ENCODE assay signal across 20 mouse cellular contexts in genomic region chr13:62973111-62973510, GRCm38 (mm10).
"Had no signal": no experiment of that assay in that cellular context is flagged by ENCODE, and none has a peak within 500 bp of the region (broad histone marks: within the 10 kb centered on the region; RNA-seq: fewer than 3 reads in every experiment).

No protein-coding gene starts in this region.

- H3K9me3 ChIP-seq: lung, embryonic 15.5 days; midbrain, embryonic 10.5 days; midbrain, embryonic 12.5 days; neural tube, embryonic 13.5 days; neural tube, embryonic 15.5 days had no signal

- H3K4me2 ChIP-seq: lung, embryonic 15.5 days; midbrain, embryonic 12.5 days; neural tube, embryonic 13.5 days; neural tube, embryonic 15.5 days had no signal

- H3K9ac ChIP-seq: lung, embryonic 15.5 days; midbrain, embryonic 12.5 days; neural tube, embryonic 13.5 days; neural tube, embryonic 15.5 days had no signal

- H3K27ac ChIP-seq: lung, embryonic 15.5 days; midbrain, embryonic 10.5 days; midbrain, embryonic 12.5 days; neural tube, embryonic 13.5 days; neural tube, embryonic 15.5 days had no signal

- H3K4me3 ChIP-seq: lung, embryonic 15.5 days; midbrain, embryonic 10.5 days; midbrain, embryonic 12.5 days; myocyte; neural tube, embryonic 13.5 days; neural tube, embryonic 15.5 days had no signal

- H3K36me3 ChIP-seq: lung, embryonic 15.5 days; midbrain, embryonic 10.5 days; midbrain, embryonic 12.5 days; neural tube, embryonic 13.5 days; neural tube, embryonic 15.5 days had no signal

- ATAC-seq: lung, postnatal 0 days; midbrain, embryonic 16.5 days had no signal

- H3K27me3 ChIP-seq: lung, embryonic 15.5 days; midbrain, embryonic 12.5 days; neural tube, embryonic 13.5 days; neural tube, embryonic 15.5 days had no signal

- DNase-seq: lung, adult 2 months; lung, postnatal 14 days; lung, postnatal 4 days; midbrain, embryonic 14.5 days; retina, postnatal 1 day; right cerebral cortex, adult 18-20 months; right cerebral cortex, postnatal 25 days; right cerebral cortex, postnatal 4 days; spleen, adult 18-20 months; thymus, adult 18-20 months; thymus, postnatal 14 days; thymus, postnatal 36 days had no signal

- H3K4me1 ChIP-seq: midbrain, embryonic 12.5 days; neural tube, embryonic 15.5 days had no signal
